Mouse (Mus musculus): Measurements from ENCODE around the gene Lsm11. TPM values are rescaled to one million over a fixed set of nuclear protein-coding genes. Genes with fewer than 3 reads are reported as not detected.
A peak's percentile ranks its signal among the peaks of the same experiment; 100 is the strongest.

Lsm11 gene
- polyA plus RNA-seq, 1 experiment from 2014 or later: 8.7 TPM

GRCm38 (mm10) chr11:45947491-45947890 lies 2.8 kb upstream of the Lsm11 start:
- H3K4me3 ChIP-seq: no peak overlapping the region
- 90% methylated on average over 2 of the region's 2 CpGs for WGBS
- no peaks in the 10 kb centered on the region for H3K27me3 ChIP-seq (ENCODE audit: insufficient read depth, poor library complexity, severe bottlenecking)
- no peak for DNase-seq (ENCODE audit: low spot score)
- peaks cover 17% of the 10 kb centered on the region for H3K4me1 ChIP-seq (replicated peaks)
- H3K36me3 ChIP-seq: peaks cover 49% of the 10 kb centered on the region
- H3K27ac ChIP-seq: no peak overlapping the region
- H3K9me3 ChIP-seq: no peaks in the 10 kb centered on the region

- 88% methylated on average over 4 of the region's 4 CpGs for WGBS
Measured at GRCm38 (mm10) chr11:45946796-45947195, 2.1 kb upstream of the Lsm11 start.

GRCm38 (mm10) chr11:45943891-45944642 lies 668 bp downstream of the Lsm11 start:
- DNase-seq (ENCODE audit: low spot score): peak; percentile 23
- WGBS: under 1% methylated on average over 49 of the region's 49 CpGs
- H3K27ac ChIP-seq: peak overlapping the region; percentile 93
- H3K4me3 ChIP-seq: peak overlapping the region; percentile 94
- H3K27me3 ChIP-seq (ENCODE audit: insufficient read depth, poor library complexity, severe bottlenecking): no peaks in the 10 kb centered on the region
- H3K9me3 ChIP-seq: no peaks in the 10 kb centered on the region
- peaks cover 37% of the 10 kb centered on the region for H3K36me3 ChIP-seq
- H3K4me1 ChIP-seq (replicated peaks): peaks cover 17% of the 10 kb centered on the region

More at GRCm38 (mm10) chr11:45946796-45947195, 2.1 kb upstream of the Lsm11 start:
- Histone ChIP-seq H3K27ac (no peak overlapping the region), H3K9me3 (no peaks in the 10 kb centered on the region), H3K4me3 (no peak overlapping the region), H3K27me3 (ENCODE audit: insufficient read depth, poor library complexity, severe bottlenecking) (no peaks in the 10 kb centered on the region), H3K4me1 (replicated peaks) (peaks cover 17% of the 10 kb centered on the region), H3K36me3 (peaks cover 45% of the 10 kb centered on the region)
- DNase-seq (ENCODE audit: low spot score): no peak

- no peaks in the 10 kb centered on the region for H3K9me3 ChIP-seq
- peaks cover 17% of the 10 kb centered on the region for H3K4me1 ChIP-seq (replicated peaks)
- peaks cover 29% of the 10 kb centered on the region for H3K36me3 ChIP-seq
- peak overlapping the region; percentile 94 for H3K4me3 ChIP-seq
- no peak overlapping the region for H3K27ac ChIP-seq
- WGBS: 80% methylated on average over 7 of the region's 7 CpGs
- no peak for DNase-seq (ENCODE audit: low spot score)
- H3K27me3 ChIP-seq (ENCODE audit: insufficient read depth, poor library complexity, severe bottlenecking): no peaks in the 10 kb centered on the region
Measured at GRCm38 (mm10) chr11:45943108-45943705, 1.5 kb downstream of the Lsm11 start.

GRCm38 (mm10) chr11:45942281-45942680 lies 2.5 kb downstream of the Lsm11 start:
- Histone ChIP-seq H3K27ac (no peak overlapping the region), H3K4me3 (no peak overlapping the region), H3K9me3 (no peaks in the 10 kb centered on the region), H3K27me3 (ENCODE audit: insufficient read depth, poor library complexity, severe bottlenecking) (no peaks in the 10 kb centered on the region), H3K4me1 (replicated peaks) (peaks cover 17% of the 10 kb centered on the region), H3K36me3 (peaks cover 29% of the 10 kb centered on the region)
- DNase-seq (ENCODE audit: low spot score): no peak
- WGBS: 92% methylated on average over 7 of the region's 7 CpGs

- 94% methylated on average over 8 of the region's 8 CpGs for WGBS
- Histone ChIP-seq H3K4me1 (replicated peaks) (peaks cover 11% of the 10 kb centered on the region), H3K27ac (no peak overlapping the region), H3K36me3 (peaks cover 59% of the 10 kb centered on the region), H3K4me3 (no peak overlapping the region), H3K27me3 (ENCODE audit: insufficient read depth, poor library complexity, severe bottlenecking) (no peaks in the 10 kb centered on the region), H3K9me3 (no peaks in the 10 kb centered on the region)
- no peak for DNase-seq (ENCODE audit: low spot score)
Measured at GRCm38 (mm10) chr11:45938917-45939316, 5.8 kb downstream of the Lsm11 start.

GRCm38 (mm10) chr11:45937478-45937877 lies 7.3 kb downstream of the Lsm11 start:
- no peaks in the 10 kb centered on the region for H3K4me1 ChIP-seq (replicated peaks)
- WGBS: 95% methylated on average over 8 of the region's 8 CpGs
- H3K4me3 ChIP-seq: no peak overlapping the region
- H3K36me3 ChIP-seq: peaks cover 74% of the 10 kb centered on the region
- no peak for DNase-seq (ENCODE audit: low spot score)
- H3K27ac ChIP-seq: no peak overlapping the region
- H3K9me3 ChIP-seq: no peaks in the 10 kb centered on the region
- no peaks in the 10 kb centered on the region for H3K27me3 ChIP-seq (ENCODE audit: insufficient read depth, poor library complexity, severe bottlenecking)

- no peaks in the 10 kb centered on the region for H3K9me3 ChIP-seq
- no peaks in the 10 kb centered on the region for H3K27me3 ChIP-seq (ENCODE audit: insufficient read depth, poor library complexity, severe bottlenecking)
- peaks cover 81% of the 10 kb centered on the region for H3K36me3 ChIP-seq
- WGBS: 91% methylated on average over 10 of the region's 10 CpGs
- H3K4me3 ChIP-seq: no peak overlapping the region
- H3K27ac ChIP-seq: no peak overlapping the region
- no peaks in the 10 kb centered on the region for H3K4me1 ChIP-seq (replicated peaks)
- DNase-seq (ENCODE audit: low spot score): no peak
Measured at GRCm38 (mm10) chr11:45932771-45933170, 12.0 kb downstream of the Lsm11 start.

- Histone ChIP-seq H3K4me3 (no peak overlapping the region), H3K4me1 (replicated peaks) (peaks cover 11% of the 10 kb centered on the region), H3K36me3 (peaks cover 50% of the 10 kb centered on the region), H3K9me3 (no peaks in the 10 kb centered on the region), H3K27me3 (ENCODE audit: insufficient read depth, poor library complexity, severe bottlenecking) (no peaks in the 10 kb centered on the region), H3K27ac (no peak overlapping the region)
- DNase-seq (ENCODE audit: low spot score): no peak
- 87% methylated on average over 10 of the region's 10 CpGs for WGBS
Measured at GRCm38 (mm10) chr11:45929541-45929940, 15.2 kb downstream of the Lsm11 start.

GRCm38 (mm10) chr11:45927456-45927855 lies 17.3 kb downstream of the Lsm11 start:
- DNase-seq (ENCODE audit: low spot score): no peak
- Histone ChIP-seq H3K4me3 (no peak overlapping the region), H3K36me3 (peaks cover 29% of the 10 kb centered on the region), H3K27me3 (ENCODE audit: insufficient read depth, poor library complexity, severe bottlenecking) (no peaks in the 10 kb centered on the region), H3K4me1 (replicated peaks) (peaks cover 14% of the 10 kb centered on the region), H3K27ac (0 out of 2 replicates have a peak overlapping the region, but pooled peaks have one; percentile 79), H3K9me3 (no peaks in the 10 kb centered on the region)
- 71% methylated on average over 5 of the region's 5 CpGs for WGBS

- no peaks in the 10 kb centered on the region for H3K27me3 ChIP-seq (ENCODE audit: insufficient read depth, poor library complexity, severe bottlenecking)
- WGBS: under 1% methylated on average over 9 of the region's 9 CpGs
Measured at GRCm38 (mm10) chr11:45926640-45927082, 18.1 kb downstream of the Lsm11 start.

GRCm38 (mm10) chr11:45925436-45925835 lies 19.3 kb downstream of the Lsm11 start:
- Histone ChIP-seq H3K36me3 (peaks cover 14% of the 10 kb centered on the region; the same call in 1 of the 2 replicates), H3K27me3 (ENCODE audit: insufficient read depth, poor library complexity, severe bottlenecking) (no peaks in the 10 kb centered on the region), H3K4me1 (replicated peaks) (peaks cover 32% of the 10 kb centered on the region), H3K27ac (peak overlapping the region; percentile 79; the same call in 1 of the 2 replicates), H3K9me3 (no peaks in the 10 kb centered on the region), H3K4me3 (no peak overlapping the region)
- peak; percentile 35 for DNase-seq (ENCODE audit: low spot score)
- WGBS: 58% methylated on average over 6 of the region's 6 CpGs

More at GRCm38 (mm10) chr11:45926640-45927082, 18.1 kb downstream of the Lsm11 start:
- H3K4me1 ChIP-seq (replicated peaks): peaks cover 22% of the 10 kb centered on the region
- peak overlapping the region; percentile 79 for H3K27ac ChIP-seq
- H3K9me3 ChIP-seq: no peaks in the 10 kb centered on the region
- peaks cover 23% of the 10 kb centered on the region for H3K36me3 ChIP-seq
- peak; percentile 85 for DNase-seq (ENCODE audit: low spot score)
- H3K4me3 ChIP-seq: peak overlapping the region; percentile 48

- Histone ChIP-seq H3K4me1 (replicated peaks) (peaks cover 34% of the 10 kb centered on the region), H3K36me3 (no peaks in the 10 kb centered on the region), H3K27me3 (ENCODE audit: insufficient read depth, poor library complexity, severe bottlenecking) (no peaks in the 10 kb centered on the region), H3K27ac (peak overlapping the region; percentile 88), H3K9me3 (no peaks in the 10 kb centered on the region), H3K4me3 (peak overlapping the region; percentile 30)
- DNase-seq (ENCODE audit: low spot score): peak; percentile 65
- WGBS: 10% methylated on average over 10 of the region's 10 CpGs
Measured at GRCm38 (mm10) chr11:45921480-45921898, 23.2 kb downstream of the Lsm11 start.

Data from hindbrain, embryonic 10.5 days (tissue).